Mouse (Mus musculus) liver, embryonic 15.5 days (tissue): ENCODE data around the gene Zp3. TPM values are rescaled to one million over a fixed set of nuclear protein-coding genes. Genes with fewer than 3 reads are reported as not detected.

Source experiments
- ATAC-seq: fragments of 200-750 bp; cut with Nextera tagmentation; 2 replicates; pipeline ENCODE4 v1.8.0; 2017; ENCODE audit warnings: moderate number of reproducible peaks, mild to moderate bottlenecking, moderate library complexity; ENCODE audit not compliant: insufficient read depth
- H3K27ac ChIP-seq: fragments of 300-500 bp; sonication (generic); replicated peaks from 2 replicates; pipeline ENCODE4 v1.5.1; 2015; ENCODE audit warnings: mild to moderate bottlenecking, inconsistent platforms
- H3K27me3 ChIP-seq: fragments of 300-500 bp; sonication (generic); 2 replicates; pipeline ENCODE4 v1.6.1; 2015; ENCODE audit warnings: mild to moderate bottlenecking, inconsistent platforms
- H3K36me3 ChIP-seq: fragments of 300-500 bp; sonication (generic); replicated peaks from 2 replicates; pipeline ENCODE4 v1.6.1; 2015; ENCODE audit warnings: moderate library complexity, mild to moderate bottlenecking, inconsistent platforms
- H3K4me1 ChIP-seq: fragments of 300-500 bp; sonication (generic); replicated peaks from 2 replicates; pipeline ENCODE4 v1.6.1; 2015; ENCODE audit warnings: inconsistent platforms
- H3K4me2 ChIP-seq: fragments of 300-500 bp; sonication (generic); 2 replicates; pipeline ENCODE4 v1.6.1; 2015; ENCODE audit warnings: moderate library complexity, mild to moderate bottlenecking, inconsistent platforms
- H3K4me3 ChIP-seq: fragments of 300-500 bp; sonication (generic); replicated peaks from 2 replicates; pipeline ENCODE4 v1.5.1; 2015; ENCODE audit warnings: mild to moderate bottlenecking, inconsistent platforms
- H3K9ac ChIP-seq: fragments of 300-500 bp; sonication (generic); 2 replicates; pipeline ENCODE4 v1.6.1; 2015; ENCODE audit warnings: moderate library complexity, mild to moderate bottlenecking, inconsistent platforms
- H3K9me3 ChIP-seq: fragments of 300-500 bp; sonication (generic); replicated peaks from 2 replicates; pipeline ENCODE4 v1.6.1; 2016; ENCODE audit warnings: inconsistent platforms
- WGBS: fragments of 180-500 bp; shearing (Covaris S2); methylation state at CpG from one replicate; pipeline ENCODE4 v1.1.7; 2015; ENCODE audit warnings: mixed read lengths; ENCODE audit not compliant: insufficient replicate concordance; 5-methylcytosine and 5-hydroxymethylcytosine counted together
- polyA plus RNA-seq: library from polyadenylated mRNA; unstranded; fragments of >200 nt; fragmentation: Nextera tagmentation; extraction: Ambion mirVana; gene quantifications from 2 replicates; pipeline ENCODE4 v1.2.1, GENCODE M21; 2015

Gene Zp3
- polyA plus RNA-seq, 1 experiment from 2014 or later: not detected

DNA sequence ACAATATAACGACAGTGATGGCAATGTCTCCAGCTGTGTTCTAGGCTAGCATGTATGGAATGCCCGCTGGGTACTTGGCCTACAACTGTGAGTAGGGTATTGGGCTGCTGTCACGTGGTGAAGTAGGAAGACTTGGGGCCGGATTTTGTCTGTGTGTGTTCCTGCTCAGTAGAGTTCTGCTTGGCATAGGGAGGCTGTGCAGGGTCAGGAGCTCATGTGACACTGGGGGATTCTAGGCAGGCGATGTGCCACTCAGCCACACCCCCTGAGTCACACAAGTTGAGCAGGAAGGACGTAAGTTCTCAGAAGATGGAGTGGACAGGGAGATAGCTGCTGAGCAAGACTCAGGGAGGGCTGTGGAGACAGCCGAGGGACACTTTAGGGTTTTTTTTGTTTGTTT lies 27.8 kb downstream of the Zp3 start:
- no peak overlapping the region for H3K9ac ChIP-seq
- 46% methylated on average over 7 of the region's 7 CpGs for WGBS
- no peaks in the 10 kb centered on the region for H3K9me3 ChIP-seq
- H3K4me1 ChIP-seq: no peaks in the 10 kb centered on the region; the same call in 1 of the 2 replicates
- no peak overlapping the region for H3K4me3 ChIP-seq
- ATAC-seq: no peak
- H3K36me3 ChIP-seq: peaks cover 19% of the 10 kb centered on the region
- H3K27me3 ChIP-seq: no peaks in the 10 kb centered on the region
- no peak overlapping the region for H3K27ac ChIP-seq
- H3K4me2 ChIP-seq: no peak overlapping the region

DNA sequence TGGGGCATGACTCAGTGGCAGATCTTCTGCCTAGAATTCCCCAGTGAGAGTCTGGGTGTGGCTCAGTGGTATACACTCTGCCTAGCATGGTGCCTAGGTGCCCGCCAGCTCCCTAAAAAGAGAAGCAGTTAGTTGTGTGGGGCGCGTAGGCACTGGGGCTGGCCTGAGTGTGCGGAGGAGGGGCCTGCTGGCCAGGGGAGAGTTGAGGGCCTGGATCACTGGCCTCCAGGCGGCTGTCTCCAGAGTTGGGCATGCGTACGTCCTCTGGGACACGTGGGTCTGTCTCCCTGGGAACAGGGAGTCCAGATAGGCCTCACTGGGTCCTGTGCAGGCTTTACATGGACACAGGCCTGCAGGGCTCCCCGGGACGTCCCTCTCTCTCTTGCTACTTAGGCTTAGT lies 35.0 kb downstream of the Zp3 start:
- H3K4me3 ChIP-seq: no peak overlapping the region
- peaks cover 24% of the 10 kb centered on the region for H3K36me3 ChIP-seq
- H3K4me2 ChIP-seq: no peak overlapping the region
- no peaks in the 10 kb centered on the region for H3K9me3 ChIP-seq
- ATAC-seq: 0 out of 2 replicates have a peak, but pooled peaks have one; percentile 31
- no peaks in the 10 kb centered on the region for H3K27me3 ChIP-seq
- H3K27ac ChIP-seq: no peak overlapping the region
- peaks cover 5% of the 10 kb centered on the region for H3K4me1 ChIP-seq
- H3K9ac ChIP-seq: no peak overlapping the region
- 80% methylated on average over 10 of the region's 10 CpGs for WGBS

DNA sequence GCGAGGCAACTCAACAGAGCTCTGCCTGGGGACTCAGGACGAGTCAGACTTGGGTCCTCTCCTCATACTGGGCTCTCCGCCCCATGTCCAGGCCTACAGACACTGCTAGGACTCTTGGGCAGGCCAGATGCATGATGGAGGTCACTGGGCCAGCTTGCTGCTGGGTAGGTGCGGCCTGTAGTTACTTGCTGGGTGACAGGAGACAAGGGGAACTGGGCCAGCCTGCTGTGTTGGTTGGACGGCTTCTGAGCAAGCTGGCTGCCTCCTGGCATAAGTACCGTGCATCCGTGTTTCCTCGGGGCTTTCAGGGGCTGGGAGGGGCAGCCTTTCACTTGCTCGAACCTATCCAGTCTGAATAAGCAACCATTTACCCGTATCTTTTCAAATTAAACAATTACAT lies 35.7 kb downstream of the Zp3 start:
- 65% methylated on average over 10 of the region's 10 CpGs for WGBS
- Histone ChIP-seq H3K9ac (no peak overlapping the region), H3K4me1 (peaks cover 7% of the 10 kb centered on the region), H3K9me3 (no peaks in the 10 kb centered on the region), H3K27me3 (no peaks in the 10 kb centered on the region), H3K4me2 (no peak overlapping the region), H3K27ac (no peak overlapping the region), H3K4me3 (no peak overlapping the region), H3K36me3 (peaks cover 18% of the 10 kb centered on the region)
- ATAC-seq: no peak

DNA sequence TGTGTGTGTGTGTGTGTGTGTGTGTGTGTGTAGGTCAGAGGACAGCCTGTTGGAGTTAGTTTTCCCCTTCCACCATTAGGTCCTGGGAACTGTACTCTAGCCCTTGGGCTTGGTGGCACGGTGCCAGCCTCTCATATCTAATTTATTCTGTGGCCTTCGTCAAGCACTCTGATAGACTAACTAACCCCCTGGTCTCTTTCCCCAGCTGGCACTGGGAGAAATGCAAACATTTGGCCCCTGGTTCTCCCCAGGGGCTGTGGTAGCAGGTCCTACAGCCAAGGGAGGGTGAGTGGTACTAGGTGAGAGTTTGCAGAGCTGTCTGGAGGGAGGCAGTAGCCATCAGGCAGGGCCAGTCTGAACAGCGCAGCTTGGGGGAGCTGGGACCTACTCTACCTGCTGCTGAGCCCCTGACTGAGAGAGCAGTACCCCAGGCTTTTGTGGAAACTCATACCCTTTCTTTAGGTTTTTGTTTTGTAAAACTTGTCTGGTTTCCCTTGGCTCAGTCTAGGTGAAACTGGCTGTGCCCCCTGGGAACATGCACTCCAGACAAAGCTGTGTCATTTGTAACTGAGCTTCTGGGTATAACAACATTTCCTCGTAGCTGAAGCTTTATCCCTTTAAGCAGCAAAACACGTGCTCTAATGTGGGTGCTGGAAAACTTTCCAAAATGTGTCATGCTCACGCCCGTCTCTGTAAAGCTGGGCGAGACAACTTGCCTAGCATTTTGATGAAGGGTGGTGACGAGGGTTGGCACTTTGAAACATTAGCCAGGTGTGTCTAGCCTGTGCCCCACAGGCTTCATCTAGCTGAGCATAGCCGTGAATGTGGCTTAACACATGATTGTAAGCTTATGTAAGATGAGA lies 36.3 kb downstream of the Zp3 start:
- no peaks in the 10 kb centered on the region for H3K9me3 ChIP-seq
- H3K4me3 ChIP-seq: no peak overlapping the region
- H3K36me3 ChIP-seq: peaks cover 18% of the 10 kb centered on the region
- H3K4me2 ChIP-seq: no peak overlapping the region
- no peak overlapping the region for H3K9ac ChIP-seq
- 70% methylated on average over 10 of the region's 10 CpGs for WGBS
- H3K4me1 ChIP-seq: peaks cover 7% of the 10 kb centered on the region
- no peaks in the 10 kb centered on the region for H3K27me3 ChIP-seq
- no peak overlapping the region for H3K27ac ChIP-seq
- no peak for ATAC-seq

GRCm38 (mm10) chr5:136017262-136017661 lies 37.4 kb downstream of the Zp3 start:
- no peak overlapping the region for H3K4me2 ChIP-seq
- no peak for ATAC-seq
- H3K4me1 ChIP-seq: peaks cover 7% of the 10 kb centered on the region
- no peak overlapping the region for H3K4me3 ChIP-seq
- H3K36me3 ChIP-seq: peaks cover 9% of the 10 kb centered on the region; the same call in 1 of the 2 replicates
- WGBS: 48% methylated on average over 6 of the region's 6 CpGs
- no peaks in the 10 kb centered on the region for H3K27me3 ChIP-seq
- H3K27ac ChIP-seq: no peak overlapping the region
- no peak overlapping the region for H3K9ac ChIP-seq
- no peaks in the 10 kb centered on the region for H3K9me3 ChIP-seq

GRCm38 (mm10) chr5:136018726-136019125 lies 38.8 kb downstream of the Zp3 start:
- peaks cover 7% of the 10 kb centered on the region for H3K4me1 ChIP-seq
- WGBS: 68% methylated on average over 2 of the region's 2 CpGs

DNA sequence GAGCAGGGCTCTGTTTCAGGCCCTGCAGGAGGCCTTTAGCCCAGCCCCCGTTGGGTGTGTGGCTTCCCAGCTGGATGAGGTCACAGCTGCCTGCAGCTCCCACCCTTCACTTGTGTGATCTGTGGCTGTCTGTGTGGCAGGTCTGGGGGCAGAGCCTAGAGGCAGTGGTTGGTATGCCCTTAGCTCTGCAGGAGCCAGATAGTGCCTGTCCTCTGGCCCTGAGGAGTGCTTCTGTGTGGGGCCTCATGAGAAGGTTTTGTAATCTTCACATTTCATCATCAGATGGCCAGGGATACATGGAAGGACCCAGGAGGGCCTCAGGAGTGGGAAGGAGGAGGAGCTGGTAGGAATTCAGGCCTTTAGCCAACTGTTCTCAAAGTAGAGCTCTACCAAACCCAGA lies 40.0 kb downstream of the Zp3 start:
- Histone ChIP-seq H3K27ac (no peak overlapping the region), H3K9ac (no peak overlapping the region), H3K9me3 (no peaks in the 10 kb centered on the region), H3K36me3 (no peaks in the 10 kb centered on the region), H3K27me3 (no peaks in the 10 kb centered on the region), H3K4me1 (peaks cover 7% of the 10 kb centered on the region), H3K4me2 (no peak overlapping the region), H3K4me3 (no peak overlapping the region)
- 16% methylated on average over 1 of the region's 1 CpGs for WGBS
- ATAC-seq: 0 out of 2 replicates have a peak, but pooled peaks have one; percentile 28

More at GRCm38 (mm10) chr5:136018726-136019125, 38.8 kb downstream of the Zp3 start:
- Histone ChIP-seq H3K9ac (no peak overlapping the region), H3K27me3 (no peaks in the 10 kb centered on the region), H3K9me3 (no peaks in the 10 kb centered on the region), H3K4me2 (no peak overlapping the region), H3K4me3 (no peak overlapping the region), H3K36me3 (no peaks in the 10 kb centered on the region), H3K27ac (no peak overlapping the region)
- no peak for ATAC-seq

GRCm38 (mm10) chr5:136025712-136026111 lies 45.8 kb downstream of the Zp3 start:
- 60% methylated on average over 3 of the region's 3 CpGs for WGBS
- Histone ChIP-seq H3K4me1 (no peaks in the 10 kb centered on the region), H3K4me3 (no peak overlapping the region)

DNA sequence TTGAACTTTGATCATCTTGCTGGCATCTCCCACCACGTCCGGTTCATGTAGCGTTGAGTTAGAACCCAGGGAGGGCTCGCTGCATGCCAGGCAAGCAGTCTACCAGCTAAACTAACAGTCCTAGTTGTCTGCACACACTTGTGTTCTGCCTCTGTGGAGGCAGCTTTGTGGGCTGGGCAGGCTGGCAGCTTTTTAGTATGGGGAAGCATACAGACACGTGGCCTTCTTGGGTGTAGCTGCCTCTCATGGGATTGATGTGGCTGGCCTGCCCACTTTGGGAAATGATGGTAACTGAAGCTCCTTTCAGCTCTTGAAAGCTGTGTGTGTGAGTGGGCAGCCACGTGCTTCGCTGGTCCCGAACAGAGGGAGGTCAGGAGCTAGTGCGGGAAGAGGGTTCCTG lies 47.0 kb downstream of the Zp3 start:
- H3K9ac ChIP-seq: no peak overlapping the region
- WGBS: 71% methylated on average over 9 of the region's 9 CpGs
- H3K4me2 ChIP-seq: no peak overlapping the region
- H3K36me3 ChIP-seq: peaks cover 24% of the 10 kb centered on the region
- no peak for ATAC-seq
- H3K4me3 ChIP-seq: no peak overlapping the region
- H3K27me3 ChIP-seq: no peaks in the 10 kb centered on the region
- no peak overlapping the region for H3K27ac ChIP-seq
- H3K9me3 ChIP-seq: no peaks in the 10 kb centered on the region
- no peaks in the 10 kb centered on the region for H3K4me1 ChIP-seq

More at GRCm38 (mm10) chr5:136025712-136026111, 45.8 kb downstream of the Zp3 start:
- no peak for ATAC-seq
- Histone ChIP-seq H3K4me2 (no peak overlapping the region), H3K27ac (no peak overlapping the region), H3K27me3 (no peaks in the 10 kb centered on the region), H3K9me3 (no peaks in the 10 kb centered on the region), H3K9ac (no peak overlapping the region), H3K36me3 (peaks cover 19% of the 10 kb centered on the region)

DNA sequence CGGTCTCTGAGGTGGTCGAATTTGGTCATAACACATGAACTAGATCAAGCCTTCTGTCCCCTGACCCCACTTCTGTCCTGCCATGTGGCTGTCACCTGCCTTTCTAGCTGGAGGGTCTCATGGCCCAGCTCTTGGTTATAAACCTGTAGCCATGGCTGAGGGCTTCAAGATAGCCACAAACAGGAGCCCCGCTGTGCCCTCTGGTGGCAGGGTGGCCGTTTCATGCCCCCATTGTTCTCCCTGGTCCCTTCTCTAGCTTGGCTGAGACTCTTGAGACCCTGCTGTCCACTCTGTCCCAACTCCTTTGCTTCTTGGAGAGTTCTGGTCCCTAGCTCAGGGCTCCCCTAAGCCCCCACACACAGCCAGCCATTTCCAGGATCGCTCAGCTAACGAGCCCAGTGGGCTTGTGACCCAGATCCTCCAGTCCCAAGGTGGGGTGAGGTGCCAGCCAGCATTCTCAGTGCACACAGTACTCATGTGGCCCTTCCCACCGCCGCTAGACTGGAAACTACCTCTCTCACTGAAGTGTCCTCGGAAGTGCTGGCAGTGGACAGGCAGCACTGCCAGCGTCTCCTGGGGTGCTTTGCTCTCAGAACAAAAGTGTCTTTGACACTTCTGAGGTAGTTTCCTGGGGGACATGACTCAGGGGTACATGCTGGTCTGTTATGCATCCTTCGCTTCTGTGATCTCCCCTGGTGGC lies 47.9 kb downstream of the Zp3 start:
- ATAC-seq: no peak
- Histone ChIP-seq H3K36me3 (peaks cover 32% of the 10 kb centered on the region), H3K27ac (no peak overlapping the region), H3K9ac (no peak overlapping the region), H3K4me1 (no peaks in the 10 kb centered on the region), H3K27me3 (no peaks in the 10 kb centered on the region), H3K4me2 (no peak overlapping the region), H3K4me3 (no peak overlapping the region), H3K9me3 (no peaks in the 10 kb centered on the region)
- 71% methylated on average over 11 of the region's 11 CpGs for WGBS

GRCm38 (mm10) chr5:136034868-136035267 lies 55.0 kb downstream of the Zp3 start:
- no peak overlapping the region for H3K9ac ChIP-seq
- H3K27ac ChIP-seq: no peak overlapping the region
- H3K9me3 ChIP-seq: no peaks in the 10 kb centered on the region
- peaks cover 2% of the 10 kb centered on the region; the same call in 1 of the 2 replicates for H3K4me1 ChIP-seq
- 51% methylated on average over 4 of the region's 4 CpGs for WGBS
- H3K27me3 ChIP-seq: no peaks in the 10 kb centered on the region
- no peak for ATAC-seq
- H3K4me2 ChIP-seq: no peak overlapping the region
- H3K36me3 ChIP-seq: peaks cover 19% of the 10 kb centered on the region
- no peak overlapping the region for H3K4me3 ChIP-seq
